Mouse (Mus musculus) effector memory CD4-positive, alpha-beta T cell, adult 5 months (primary cell): Measurements from ENCODE around the gene Rpl35. TPM values are rescaled to one million over a fixed set of nuclear protein-coding genes. Genes with fewer than 3 reads are reported as not detected.

Source experiments
- polyA plus RNA-seq: library from polyadenylated mRNA; unstranded; fragments of 100-300 nt; shearing (Covaris generic); gene quantifications from one replicate; pipeline ENCODE4 v1.2.1, GENCODE M21; 2017

The Rpl35 gene
- polyA plus RNA-seq = 501 TPM

DNA sequence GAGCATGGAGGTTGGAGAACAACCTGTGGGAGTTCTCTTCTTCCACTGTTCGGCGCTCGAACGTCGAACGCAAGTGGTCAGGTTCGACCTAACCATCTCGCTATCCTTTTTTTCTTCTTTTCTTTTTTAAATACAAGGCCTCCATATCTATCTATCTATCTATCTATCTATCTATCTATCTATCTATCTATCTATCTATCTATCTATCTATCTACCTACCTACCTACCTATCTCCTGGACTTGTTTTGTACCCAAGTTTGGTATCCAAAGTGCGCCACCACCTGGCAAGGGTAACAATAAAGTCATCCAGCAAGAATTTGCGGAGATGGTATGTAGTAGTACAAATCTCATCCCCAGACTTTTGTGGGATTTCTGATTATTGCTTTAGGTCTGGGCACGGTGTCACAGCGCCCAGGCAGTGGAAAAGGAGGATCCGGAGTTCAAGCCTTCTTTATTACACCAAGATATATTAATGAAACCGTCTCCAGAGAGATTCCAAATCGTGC, at the start of gene Rpl35:
Rpl35 (minus strand) TSS at position 51 of the 506 bp plus-strand sequence.

DNA sequence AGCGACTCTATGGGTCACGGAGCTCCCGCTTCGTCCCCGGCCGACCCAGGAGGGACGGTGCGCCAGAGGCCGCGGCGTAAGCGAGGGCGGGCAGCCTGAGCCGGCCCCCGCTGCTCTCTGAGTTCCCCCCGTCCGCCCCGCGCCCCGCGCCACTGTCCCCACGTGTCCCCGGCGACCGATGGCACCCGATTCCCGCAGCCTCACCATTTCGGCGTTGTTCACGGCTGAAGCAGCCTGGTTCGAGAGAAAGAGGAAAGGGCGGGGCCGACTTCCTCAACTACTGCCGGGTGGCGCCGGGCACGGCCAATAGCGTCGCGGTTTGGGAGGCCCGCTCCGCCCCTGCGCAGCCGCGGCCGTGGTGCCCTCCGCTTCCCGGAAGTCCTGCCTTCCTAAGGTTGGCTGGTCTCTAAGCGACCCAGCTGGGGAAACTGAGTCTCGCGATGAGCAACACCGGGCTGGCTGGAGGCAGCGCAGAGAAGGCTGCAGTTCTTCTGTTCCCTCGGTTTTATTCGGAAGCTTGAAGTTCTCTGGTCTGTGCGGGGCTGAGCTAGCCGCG, 466 bp downstream of the Rpl35 start, which contains the start of gene Arpc5l:
Arpc5l (plus strand) TSS at position 469 of the 556 bp plus-strand sequence.

DNA sequence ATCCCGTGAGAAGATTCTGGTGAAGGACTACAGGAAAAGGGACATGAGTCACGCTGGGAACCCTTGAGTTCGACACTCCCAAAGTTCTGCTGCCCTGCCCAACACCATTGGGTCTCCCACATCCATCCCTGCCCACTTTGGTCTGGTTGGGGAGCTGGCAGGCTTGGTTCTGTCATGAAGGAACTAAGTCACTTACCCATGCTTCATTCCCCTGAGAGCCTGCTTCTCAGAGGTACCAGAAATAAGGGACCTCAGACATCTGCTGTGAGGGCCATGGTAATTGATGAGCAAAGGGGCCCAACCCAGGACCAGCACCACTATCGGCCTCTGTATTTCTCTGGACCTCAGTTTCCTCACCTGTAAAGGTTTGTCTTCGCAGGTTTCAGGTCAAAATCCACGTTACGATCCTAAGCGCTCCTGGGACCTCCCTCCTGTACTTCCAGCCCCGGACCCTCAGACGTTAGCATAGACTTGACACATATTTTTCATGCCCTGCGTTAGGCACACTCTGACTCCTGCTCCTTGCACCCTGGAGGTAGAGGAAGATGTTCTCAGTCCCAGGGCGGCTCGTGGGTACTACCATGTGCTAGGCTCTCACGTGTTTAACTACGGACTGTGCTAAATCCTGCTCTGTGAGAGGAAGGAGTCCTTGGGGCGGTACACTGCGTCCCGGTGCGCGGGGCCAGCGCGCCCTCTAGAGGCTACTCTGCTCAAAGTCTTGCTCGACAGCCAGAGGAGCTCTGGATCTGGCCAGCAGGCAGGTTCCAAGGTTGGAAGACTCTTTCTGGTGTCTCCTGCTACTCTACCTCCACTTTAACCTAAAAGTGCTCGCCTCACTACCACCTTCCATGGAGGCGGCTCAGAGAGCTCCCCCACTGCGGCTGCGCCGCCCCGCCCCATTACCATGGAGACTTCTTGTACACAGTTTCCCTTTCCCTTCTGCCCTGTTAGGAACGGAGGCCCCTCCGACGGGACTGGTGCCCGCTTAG, 7.7 kb downstream of the Rpl35 start, which contains the start of gene Wdr38:
Wdr38 (plus strand) TSS at position 91 of the 989 bp plus-strand sequence.

Other genes starting within 250 kb of the Rpl35 start
- gene Nr6a1, start 77.9 kb downstream of the Rpl35 start, polyA plus RNA-seq = 0.72 TPM
- gene Olfml2a, start 73.6 kb downstream of the Rpl35 start, polyA plus RNA-seq = 0.06 TPM
- 0.66 TPM for gene Wdr38, start 8.1 kb downstream of the Rpl35 start, polyA plus RNA-seq
- gene Arpc5l, start 276 bp downstream of the Rpl35 start, polyA plus RNA-seq = 72.1 TPM
- gene Golga1, start 59.9 kb upstream of the Rpl35 start, polyA plus RNA-seq = 20.3 TPM
- gene Scai, start 185.1 kb upstream of the Rpl35 start, polyA plus RNA-seq = 15.7 TPM
- 126 TPM for gene Ppp6c, start 220.8 kb upstream of the Rpl35 start, polyA plus RNA-seq